Mouse (Mus musculus) spleen, adult 12 weeks (tissue): ENCODE results near the gene Gipr.

Source experiments
- DNase-seq: peaks from one replicate; pipeline ENCODE4 v3.0.0; 2022; ENCODE audit warnings: low spot score

The Gipr gene

GRCm38 (mm10) chr7:19148180-19148874, 17.6 kb downstream of the Gipr start:
- no peak for DNase-seq

- no peak for DNase-seq
Observed at GRCm38 (mm10) chr7:19147497-19148045, 18.4 kb downstream of the Gipr start.

GRCm38 (mm10) chr7:19146793-19147192, 19.1 kb downstream of the Gipr start:
- DNase-seq = no peak

- no peak for DNase-seq
Observed at GRCm38 (mm10) chr7:19137380-19137779, 28.5 kb downstream of the Gipr start.

GRCm38 (mm10) chr7:19136673-19137334, 29.1 kb downstream of the Gipr start:
- no peak for DNase-seq

GRCm38 (mm10) chr7:19136168-19136567, 29.8 kb downstream of the Gipr start:
- no peak for DNase-seq

- DNase-seq = peak; percentile 82
Observed at GRCm38 (mm10) chr7:19131324-19131848, 34.5 kb downstream of the Gipr start.

DNA sequence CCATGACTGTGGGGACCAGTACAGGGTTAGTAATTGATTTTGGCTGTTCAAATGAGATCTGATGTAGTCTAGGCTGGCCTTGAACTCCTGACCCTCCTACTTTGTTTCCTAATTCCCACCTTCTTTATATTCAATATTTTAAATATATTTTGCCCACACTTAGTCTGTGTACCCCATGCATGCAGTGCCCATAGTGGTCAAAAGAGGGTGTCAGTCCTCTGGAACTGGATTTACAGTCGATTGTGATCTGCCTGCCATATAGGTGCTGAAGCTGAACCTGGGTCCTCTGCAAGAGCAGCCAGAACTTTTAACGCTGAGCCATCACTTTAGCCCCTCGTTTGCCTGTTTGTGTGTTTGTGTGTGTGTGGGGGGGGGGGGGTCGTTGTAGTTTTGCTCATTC, 35.3 kb downstream of the Gipr start:
- no peak for DNase-seq

DNA sequence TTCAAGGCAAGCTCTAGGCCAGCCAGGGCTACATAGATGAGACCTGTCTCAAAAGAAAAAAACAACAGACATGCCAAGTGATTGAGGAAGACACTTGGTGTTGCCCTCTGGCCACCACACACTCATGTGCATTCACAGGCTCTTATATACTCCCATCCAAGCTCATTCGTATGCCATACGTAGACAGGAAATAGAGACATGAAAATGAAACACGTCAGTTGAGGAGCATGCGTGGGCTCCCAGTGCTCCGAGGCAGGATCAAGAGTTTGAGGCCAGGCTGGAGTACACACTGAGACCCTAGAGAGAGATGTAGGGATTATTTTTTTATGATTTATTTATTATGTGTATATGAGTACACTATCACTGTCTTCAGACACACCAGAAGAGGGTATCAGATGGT, 36.5 kb downstream of the Gipr start:
- DNase-seq = no peak

DNA sequence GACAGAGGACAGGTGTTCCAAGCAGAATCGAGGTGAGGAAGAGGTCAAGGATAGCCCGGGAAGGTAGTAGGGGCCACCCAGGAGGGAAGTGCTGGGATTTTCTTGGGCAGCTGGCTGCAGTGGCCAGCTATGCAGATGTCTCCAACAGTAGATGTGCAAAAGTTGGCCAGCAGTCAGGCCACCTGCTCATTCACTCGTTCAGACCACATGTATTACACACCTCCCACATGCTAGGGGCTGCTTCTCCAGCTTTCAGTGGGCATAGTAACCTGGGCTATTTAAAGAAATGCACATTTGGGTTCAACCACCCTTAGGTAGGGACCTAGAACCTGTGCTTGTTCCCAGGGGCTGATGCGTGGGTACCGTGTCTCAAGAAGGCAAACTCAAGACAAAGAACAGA, 38.2 kb downstream of the Gipr start:
- DNase-seq = no peak

GRCm38 (mm10) chr7:19124713-19125112, 41.2 kb downstream of the Gipr start:
- no peak for DNase-seq

- no peak for DNase-seq
Observed at GRCm38 (mm10) chr7:19121686-19122085, 44.2 kb downstream of the Gipr start.

DNA sequence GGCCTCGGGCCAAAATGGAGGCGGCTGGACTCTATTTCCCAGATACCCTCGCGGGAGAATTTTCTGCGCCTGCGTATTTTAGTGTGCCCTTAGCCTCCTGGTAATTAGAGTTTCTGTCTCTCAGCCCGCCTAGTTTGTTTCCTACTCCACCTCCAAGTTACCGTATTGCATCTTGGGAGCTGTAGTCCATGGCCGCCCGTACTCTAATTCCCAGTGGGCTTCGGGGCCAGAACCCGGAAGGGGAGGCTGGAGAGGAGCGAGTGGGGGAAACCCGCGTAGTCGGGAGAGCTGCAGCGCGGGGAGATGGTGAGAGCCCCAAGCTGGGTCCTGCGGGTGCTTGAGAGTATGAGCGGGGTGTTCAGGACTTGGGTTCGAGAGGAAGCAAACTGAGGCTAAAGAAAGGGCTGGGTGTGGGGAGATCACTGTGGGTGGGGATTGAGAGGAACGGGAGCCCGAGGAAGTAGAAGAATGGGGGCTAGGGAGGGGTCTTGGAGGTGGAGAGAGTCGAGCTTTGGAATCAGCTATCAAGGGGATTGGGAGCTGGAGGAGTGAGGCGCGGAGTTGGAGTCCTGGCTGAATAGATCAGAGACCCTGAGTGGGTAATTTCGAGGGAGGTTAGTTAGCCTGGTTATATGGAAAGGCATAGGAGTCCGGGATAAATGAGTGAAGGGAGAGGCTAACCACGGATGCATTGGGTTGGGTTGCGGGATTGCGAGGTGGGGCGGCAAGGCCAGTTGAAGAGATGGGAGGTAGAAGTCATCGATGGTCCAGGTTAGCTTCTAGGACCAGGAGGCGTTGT, 46.1 kb downstream of the Gipr start, which contains the start of gene Fbxo46:
TSS of gene Fbxo46 (plus strand) at position 229 of the 799 bp plus-strand sequence.
- DNase-seq = peak; percentile 85

- no peak for DNase-seq
Observed at GRCm38 (mm10) chr7:19119083-19119482, 46.8 kb downstream of the Gipr start.

DNA sequence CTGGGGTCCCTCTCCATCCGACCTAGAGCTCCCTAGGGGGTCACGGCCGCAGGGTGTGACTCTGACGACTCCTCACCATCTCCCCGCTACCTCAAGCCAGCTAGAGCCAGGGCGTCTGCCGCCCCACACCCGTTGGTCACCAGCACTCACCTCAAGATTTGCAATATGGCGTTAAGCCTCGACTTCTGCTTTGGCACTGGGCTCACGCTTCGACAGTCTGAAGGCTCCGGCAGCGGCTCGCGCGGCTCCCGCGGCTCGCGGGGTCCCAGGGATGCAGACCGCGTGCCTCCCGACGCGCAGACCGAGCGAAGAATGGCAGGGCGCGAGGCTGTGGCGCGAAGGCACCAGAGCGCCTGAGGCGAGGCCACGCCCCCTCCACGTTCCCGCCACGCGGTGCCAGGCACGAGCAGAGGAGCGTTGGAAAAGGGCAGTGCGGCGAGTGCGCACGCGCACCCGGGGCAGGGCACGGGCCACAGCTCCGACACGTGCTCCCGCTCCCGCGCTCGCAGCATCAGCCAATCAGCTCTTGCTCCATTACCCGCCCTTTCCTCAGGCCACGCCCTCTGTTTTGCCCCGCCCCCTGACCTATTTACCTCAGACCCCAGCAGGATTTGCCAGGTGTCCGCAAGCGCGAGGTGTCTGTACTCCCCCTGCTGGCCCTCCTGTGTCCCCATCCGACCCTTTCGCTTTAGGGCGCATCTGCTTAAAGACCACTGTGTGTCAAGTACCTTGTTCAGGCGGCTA, 47.7 kb downstream of the Gipr start, which contains the start of gene Gm4969:
TSS of gene Gm4969 (minus strand) at position 341 of the 744 bp plus-strand sequence.
- no peak for DNase-seq

DNA sequence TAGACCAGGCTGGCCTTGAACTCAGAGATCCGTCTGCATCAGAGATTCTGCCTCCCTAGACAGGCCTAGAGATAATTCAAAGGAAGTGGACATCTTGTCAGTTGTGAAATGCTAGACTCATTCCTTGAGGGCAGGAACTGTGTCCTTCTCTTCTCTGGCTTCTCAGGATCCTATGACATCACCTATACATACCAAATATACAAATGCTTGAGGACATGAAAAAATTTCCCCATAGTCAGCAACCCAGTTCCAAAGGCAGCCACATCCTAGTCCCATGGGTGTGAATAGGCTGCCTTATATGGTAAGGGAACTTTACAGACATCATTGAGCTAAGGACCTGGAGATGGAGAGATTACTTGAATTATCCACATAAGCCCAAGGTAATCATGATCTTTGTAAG, 56.4 kb downstream of the Gipr start:
- no peak for DNase-seq

- no peak for DNase-seq
Observed at GRCm38 (mm10) chr7:19107436-19107835, 58.5 kb downstream of the Gipr start.
